Mouse (Mus musculus) frontal cortex, postnatal 36 days (tissue): ENCODE data around the gene Olfr1252.

Source experiments
- DNase-seq, 2 experiments: peaks; one replicate each; pipeline ENCODE4 v3.0.0; 2022; ENCODE audit warnings: low spot score in 2 of 2

The Olfr1252 gene

DNA sequence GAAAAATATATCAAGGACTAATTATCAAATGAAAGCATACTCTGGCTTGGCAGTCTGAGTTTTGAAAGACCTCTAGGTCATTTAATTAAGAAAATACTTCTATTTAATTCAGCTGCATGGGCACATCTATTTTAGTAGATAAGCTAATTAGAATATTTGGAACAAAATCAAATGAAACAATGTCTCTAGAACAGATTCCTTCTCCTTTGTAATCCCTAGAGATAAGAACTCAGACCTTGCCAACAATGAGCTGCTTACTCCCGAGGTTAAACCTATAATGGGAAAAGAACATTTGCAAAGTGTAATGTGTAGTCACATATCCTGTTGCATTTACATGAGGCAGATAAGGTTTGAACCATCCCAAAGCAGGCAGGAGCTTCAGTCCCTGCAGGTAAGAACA lies at the start of gene Olfr1252:
Olfr1252 (minus strand) TSS at position 101 of the 400 bp plus-strand sequence.
- DNase-seq, result no peak

DNA sequence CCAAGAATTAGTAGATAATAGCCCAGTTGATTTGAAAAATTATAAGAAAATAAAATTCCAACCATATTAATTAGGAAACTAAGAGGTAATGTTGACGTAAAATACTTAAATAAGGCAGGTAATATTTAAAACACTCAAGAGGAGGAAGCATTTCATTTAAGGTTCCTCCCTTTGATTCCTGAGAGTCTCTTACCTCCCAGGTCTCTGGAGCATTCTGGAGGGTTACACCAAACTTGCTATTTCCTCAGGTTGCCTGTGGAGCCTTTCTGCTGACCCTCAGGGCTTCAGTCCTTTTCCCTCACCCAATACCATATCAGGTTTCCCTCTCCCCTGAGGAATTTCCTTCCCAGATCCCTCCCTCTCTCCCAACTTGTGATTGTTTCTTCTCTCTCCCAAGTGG lies 32.2 kb upstream of the Olfr1252 start, which contains the start of gene Olfr1253:
Olfr1253 (minus strand) TSS at position 101 of the 400 bp plus-strand sequence.
- no peak for DNase-seq

DNA sequence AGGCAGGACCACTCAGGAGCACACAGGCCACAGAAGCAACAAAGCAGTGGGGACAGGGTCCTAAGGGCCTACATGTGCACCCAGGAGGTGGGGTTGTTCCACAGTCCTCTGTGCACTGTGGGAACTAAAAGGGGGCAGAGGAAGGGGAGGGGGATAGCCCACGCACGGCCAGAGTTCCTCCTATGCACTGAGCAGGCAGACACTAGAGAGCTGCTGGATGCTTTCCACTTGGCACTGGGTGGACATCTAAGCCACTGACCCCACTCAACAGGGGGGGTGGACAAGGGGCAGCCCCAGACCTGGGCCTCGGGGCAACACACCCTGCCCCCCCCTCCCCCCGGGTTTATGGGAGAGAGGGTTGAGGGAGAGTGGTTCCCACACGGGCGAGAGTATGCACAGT lies 32.8 kb downstream of the Olfr1252 start:
- DNase-seq, result no peak

DNA sequence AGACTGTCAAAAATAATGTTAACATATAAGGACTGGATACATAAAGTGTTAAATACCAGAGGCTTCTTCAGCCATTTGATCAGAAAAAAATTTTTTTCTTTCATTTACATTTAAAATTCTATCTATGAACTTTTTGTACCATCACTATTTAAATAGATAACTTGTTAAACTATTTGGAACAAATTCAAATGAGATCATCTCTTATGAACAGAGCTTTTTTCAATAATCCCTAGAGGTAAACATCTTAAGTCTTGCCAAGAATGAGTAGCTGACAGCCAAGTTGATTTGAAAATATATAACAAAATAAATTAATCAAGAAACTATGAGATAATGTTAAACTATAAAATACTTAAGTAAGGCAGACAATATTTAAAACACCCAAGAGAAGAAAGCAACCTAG lies 53.0 kb downstream of the Olfr1252 start, which contains the start of gene Olfr1251:
Olfr1251 (minus strand) TSS at position 101 of the 400 bp plus-strand sequence.
- no peak for DNase-seq
